Comparison of ENCODE assay signal across 24 mouse cellular contexts in genomic region chr14:60893882-60894281, GRCm38 (mm10).
A peak's percentile ranks its signal among the peaks of the same experiment; 100 is the strongest.
DNase-seq lines count a peak whose midpoint lies in the region; ATAC-seq and TF ChIP-seq lines count a peak whose summit lies in the region.
"Had no signal": no experiment of that assay in that cellular context is flagged by ENCODE, and none has a peak within 500 bp of the region (broad histone marks: within the 10 kb centered on the region; RNA-seq: fewer than 3 reads in every experiment).

No protein-coding gene starts in this region.

- ATAC-seq in forebrain, embryonic 12.5 days (ENCODE audit: low FRiP score): no peak
- ATAC-seq: activated CD4-positive, CD25-positive, alpha-beta regulatory T cell, adult 4 months; CD4-positive, CD25-positive, alpha-beta regulatory T cell, adult 4 months; Patski had no signal

- TF ChIP-seq RAD21 in CH12.LX (IDR thresholded peaks at IDR 0.05; ENCODE audit: low read depth, low read length): no peak

- dilution Hi-C loops in CH12.LX (cut with MboI; ENCODE audit: extremely low pct_ligation_motif_present, extremely low pct_unique_long_range_greater_than_20kb, low sequenced_read_pairs): no loop called here

- DNase-seq in forebrain, embryonic 10.5 days (ENCODE audit: extremely low spot score, low spot score): no peak
- DNase-seq in CH12.LX (ENCODE audit: extremely low read depth) (no peak), ES-E14 (ENCODE audit: low read depth, low spot score) (no peak), R1 (ENCODE audit: low read depth, low spot score) (peak; percentile 14)
- DNase-seq in right cerebral cortex, postnatal 14 days: no peak
- no peak for DNase-seq in left cerebral cortex, postnatal 4 days
- DNase-seq in right cerebral cortex, adult 18-20 months: no peak
- DNase-seq: adrenal gland, adult 2 months; adrenal gland, adult 8-10 months; adrenal gland, postnatal 10 days; adrenal gland, postnatal 14 days; adrenal gland, postnatal 25 days; adrenal gland, postnatal 36 days; B cell, adult 2 months; cerebellum, adult 11 months; cerebellum, adult 11-12 months; cerebellum, adult 18-20 months; cerebellum, adult 2 months; cerebellum, adult 8-10 months had no signal

- H3K27ac ChIP-seq in forebrain, embryonic 10.5 days: 0 out of 2 replicates have a peak overlapping the region, but pooled peaks have one; percentile 40
- H3K27ac ChIP-seq in forebrain, embryonic 12.5 days: no peak overlapping the region
- H3K27ac ChIP-seq in CH12.LX (ENCODE audit: insufficient read depth, low read depth) (no peak overlapping the region), ES-E14 (ENCODE audit: insufficient read depth, low read depth, low read length, poor library complexity, severe bottlenecking) (no peak overlapping the region)

- no peaks in the 10 kb centered on the region for H3K79me2 ChIP-seq in CH12.LX (replicated peaks; ENCODE audit: control insufficient read depth, extremely low read depth, insufficient read depth, poor library complexity, severe bottlenecking)

- H3K36me3 ChIP-seq in forebrain, embryonic 10.5 days (replicated peaks): no peaks in the 10 kb centered on the region
- no peaks in the 10 kb centered on the region for H3K36me3 ChIP-seq in forebrain, embryonic 12.5 days (replicated peaks)
- peaks cover 0 to 59% of the 10 kb centered on the region in 2 experiments for H3K36me3 ChIP-seq in CH12.LX (replicated peaks in 1 of 2; ENCODE audit: control insufficient read depth in 1 of 2, insufficient read depth in 1 of 2, low read length in 1 of 2)
- no peaks in the 10 kb centered on the region for H3K36me3 ChIP-seq in ES-E14 (ENCODE audit: control insufficient read depth, insufficient read depth, low read length, poor library complexity, severe bottlenecking)

- no peak for TF ChIP-seq EP300 in CH12.LX (IDR thresholded peaks at IDR 0.05; ENCODE audit: low read length)

- WGBS in forebrain, embryonic 10.5 days: 90% methylated on average over 10 of the region's 10 CpGs
- 92% methylated on average over 10 of the region's 10 CpGs for WGBS in forebrain, embryonic 12.5 days

- intact Hi-C loops in left cerebral cortex, postnatal 4 days (cut with DNase I): no loop called here

- H3K4me2 ChIP-seq in forebrain, embryonic 12.5 days: no peak overlapping the region
- no peak overlapping the region for H3K4me2 ChIP-seq in CH12.LX (ENCODE audit: insufficient read depth, low read depth, poor library complexity, severe bottlenecking)

- H3K9ac ChIP-seq in forebrain, embryonic 12.5 days: no peak overlapping the region
- H3K9ac ChIP-seq in CH12.LX (ENCODE audit: insufficient read depth, low read depth): no peak overlapping the region
- H3K9ac ChIP-seq in ES-E14 (ENCODE audit: insufficient read depth, low read depth, low read length, poor library complexity, severe bottlenecking): no peak overlapping the region

- no peak overlapping the region for H3K4me3 ChIP-seq in forebrain, embryonic 10.5 days
- H3K4me3 ChIP-seq in forebrain, embryonic 12.5 days (replicated peaks): no peak overlapping the region
- H3K4me3 ChIP-seq in CH12.LX (replicated peaks in 1 of 3; ENCODE audit: low read depth in 2 of 3, low read length in 2 of 3, poor library complexity in 1 of 3) (no peak overlapping the region), ES-E14 (ENCODE audit: insufficient read depth in 1 of 2, low read depth in 1 of 2, low read length in 2 of 2, poor library complexity in 1 of 2, severe bottlenecking in 1 of 2) (no peak overlapping the region)

- peaks cover 25% of the 10 kb centered on the region for H3K4me1 ChIP-seq in forebrain, embryonic 10.5 days
- peaks cover 4% of the 10 kb centered on the region for H3K4me1 ChIP-seq in forebrain, embryonic 12.5 days
- peaks cover 0 to 20% of the 10 kb centered on the region in 2 experiments; a peak in 2 of 4 replicates for H3K4me1 ChIP-seq in CH12.LX (ENCODE audit: control insufficient read depth in 1 of 2, insufficient read depth in 2 of 2)
- peaks cover 2 to 12% of the 10 kb centered on the region in 2 experiments; a peak in 1 of 4 replicates for H3K4me1 ChIP-seq in ES-E14 (ENCODE audit: control insufficient read depth in 2 of 2, insufficient read depth in 2 of 2, low read length in 2 of 2, poor library complexity in 1 of 2)

- TF ChIP-seq POLR2A in CH12.LX (IDR thresholded peaks at IDR 0.05; ENCODE audit: low read depth, low read length): no peak

- in situ Hi-C loops in CH12.LX (cut with MboI; ENCODE audit: low pct_ligation_motif_present, low pct_unique_long_range_greater_than_20kb, low sequenced_read_pairs) (no loop called here), ES-E14 (cut with MboI; ENCODE audit: low sequenced_read_pairs in 2 of 2, unreplicated experiment in 2 of 2) (no loop called here)

- no peaks in the 10 kb centered on the region for H3K9me3 ChIP-seq in forebrain, embryonic 10.5 days
- no peaks in the 10 kb centered on the region for H3K9me3 ChIP-seq in forebrain, embryonic 12.5 days
- H3K9me3 ChIP-seq in CH12.LX (replicated peaks; ENCODE audit: low read length): no peaks in the 10 kb centered on the region
- H3K9me3 ChIP-seq in ES-E14 (ENCODE audit: control insufficient read depth, insufficient read depth, low read depth, low read length): no peaks in the 10 kb centered on the region
- H3K9me3 ChIP-seq: G1E had no signal

- no peak for TF ChIP-seq CTCF in CH12.LX (conservative IDR thresholded peaks at IDR 0.05 in 1 of 2, IDR thresholded peaks at IDR 0.05 in 1 of 2; ENCODE audit: low read depth in 2 of 2, low read length in 2 of 2)

- H3K27me3 ChIP-seq in forebrain, embryonic 10.5 days (ENCODE audit: poor library complexity, severe bottlenecking): no peaks in the 10 kb centered on the region
- H3K27me3 ChIP-seq in forebrain, embryonic 12.5 days: no peaks in the 10 kb centered on the region
- H3K27me3 ChIP-seq in CH12.LX (replicated peaks): no peaks in the 10 kb centered on the region
- H3K27me3 ChIP-seq: Patski had no signal

TF ChIP-seq in CH12.LX, 34 proteins besides CTCF, POLR2A, EP300 and RAD21:
- peak; percentile 57; the same call in 1 of the 2 replicates for TF ChIP-seq MAFK (IDR thresholded peaks at IDR 0.05; ENCODE audit: insufficient replicate concordance, low read length)
- TF ChIP-seq MYC (IDR thresholded peaks at IDR 0.05; ENCODE audit: low read depth, low read length): no peak

TF ChIP-seq in ES-E14, 5 proteins besides CTCF, POLR2A, EP300 and RAD21:
- TF ChIP-seq ZC3H11A (IDR thresholded peaks at IDR 0.05; ENCODE audit: borderline replicate concordance, low read depth, low read length) (no peak), MAFK (IDR thresholded peaks at IDR 0.05; ENCODE audit: insufficient read depth, low read depth, low read length) (peak; percentile 93)
TF ChIP-seq in ES-E14: peak in this region for 1.
